Mouse (Mus musculus): ENCODE measurements at regions not wholly inside any gene's neighbourhood (a gene's known extent, or its start where the extent isn't known, plus 50 kb on each side); places are given as distances from the start of the nearest gene placed in this dataset.
A peak's percentile ranks its signal among the peaks of the same experiment; 100 is the strongest.

DNA sequence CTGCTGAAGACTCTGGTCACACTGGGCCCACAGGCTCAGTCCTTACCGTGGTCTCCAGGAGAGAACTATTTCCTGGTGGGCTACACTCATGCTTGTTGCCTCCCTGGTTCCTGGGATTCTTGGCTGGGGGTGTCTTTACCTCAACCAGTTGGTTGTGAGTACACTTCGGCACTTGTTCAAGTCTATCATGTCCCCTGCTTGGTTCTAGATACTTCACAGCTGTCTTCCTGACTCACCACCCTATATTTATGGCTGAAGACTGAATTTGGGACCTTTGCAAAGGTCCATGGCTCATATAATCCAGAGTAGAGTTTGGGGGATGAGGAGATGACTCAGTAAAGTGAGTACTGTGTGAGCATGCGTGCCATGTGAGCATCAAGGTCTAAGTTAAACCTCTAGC, 245.0 kb upstream of the Habp2 start:
- no peak for DNase-seq

- DNase-seq: no peak
These were observed 240.1 kb upstream of the Habp2 start for GRCm38 (mm10) chr19:56046784-56047390.

DNA sequence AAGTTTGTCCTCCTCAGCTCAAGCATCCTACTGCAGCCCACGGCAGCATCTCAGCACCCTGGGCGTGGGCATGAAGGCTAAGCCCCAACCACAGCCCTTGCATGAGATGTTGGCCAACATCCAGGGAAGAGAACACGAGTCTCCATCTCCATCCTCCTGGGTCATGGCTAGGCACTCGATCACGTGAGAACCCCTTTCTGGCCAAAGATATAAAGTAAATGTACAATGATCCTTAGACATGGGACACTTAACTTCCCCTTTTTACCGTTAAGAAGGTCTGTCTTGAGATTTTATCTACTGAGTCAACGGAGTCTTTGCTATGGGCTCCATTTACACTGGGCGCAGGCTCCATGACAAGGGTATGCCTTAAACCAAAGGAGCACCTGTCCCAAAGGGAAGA, 232.8 kb upstream of the Habp2 start:
- no peak for DNase-seq

- DNase-seq: no peak
These were observed 230.5 kb upstream of the Habp2 start for GRCm38 (mm10) chr19:56056397-56056796.

DNA sequence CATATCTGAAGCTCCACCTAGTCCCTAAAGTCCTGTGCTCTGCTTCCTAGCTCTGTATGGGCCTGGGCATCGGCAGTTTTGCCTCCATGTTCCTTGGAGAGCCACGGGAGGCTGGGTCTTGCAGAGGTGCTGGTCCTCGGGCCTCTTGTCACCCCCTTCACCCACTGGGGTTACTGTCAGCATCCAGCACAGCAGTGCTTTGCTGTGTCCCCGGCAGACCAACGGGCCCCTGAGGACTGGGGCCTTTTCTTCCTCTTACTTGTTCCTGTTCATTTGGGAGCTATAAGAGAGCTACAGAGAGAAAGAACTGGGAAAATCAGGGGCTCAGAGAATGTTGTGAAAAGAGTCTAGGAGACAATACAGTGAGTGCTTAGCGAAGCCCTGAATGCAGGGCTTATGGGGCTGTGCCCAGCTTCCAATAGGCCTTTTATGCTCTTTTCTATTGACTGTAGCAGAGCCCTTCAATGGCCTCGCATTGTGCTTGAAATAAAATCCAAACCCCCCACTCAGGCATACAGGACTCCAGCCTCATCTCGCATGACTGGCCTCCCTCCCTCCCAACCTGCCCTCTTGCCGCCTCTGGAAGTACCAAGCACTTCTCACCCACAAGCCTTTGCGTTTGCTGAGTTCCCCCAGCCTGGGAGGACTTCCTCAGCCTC, 224.9 kb upstream of the Habp2 start:
- peak; percentile 78 for DNase-seq

DNA sequence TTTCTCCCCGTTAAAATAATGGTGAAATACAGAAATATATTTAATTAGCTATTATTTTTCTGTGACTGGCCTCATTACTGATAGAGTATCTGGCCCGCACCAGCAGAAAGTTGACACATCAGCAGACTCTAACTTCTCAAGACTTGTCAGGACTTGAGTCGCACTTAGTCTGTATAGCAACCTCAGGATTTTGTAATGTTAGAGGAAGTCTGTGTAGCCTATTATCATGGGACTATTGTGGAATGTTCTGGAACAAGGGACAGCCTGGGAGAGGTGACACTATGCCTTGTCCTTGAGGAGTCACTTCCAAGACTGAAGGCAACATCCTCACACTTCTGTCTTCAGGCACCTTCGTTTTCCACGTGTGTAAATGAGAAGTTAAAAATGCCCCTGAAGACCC, 223.8 kb upstream of the Habp2 start:
- no peak for DNase-seq

GRCm38 (mm10) chr19:56065730-56066129, 221.2 kb upstream of the Habp2 start:
- no peak for DNase-seq

GRCm38 (mm10) chr19:56068165-56068564, 218.8 kb upstream of the Habp2 start:
- no peak for DNase-seq

DNA sequence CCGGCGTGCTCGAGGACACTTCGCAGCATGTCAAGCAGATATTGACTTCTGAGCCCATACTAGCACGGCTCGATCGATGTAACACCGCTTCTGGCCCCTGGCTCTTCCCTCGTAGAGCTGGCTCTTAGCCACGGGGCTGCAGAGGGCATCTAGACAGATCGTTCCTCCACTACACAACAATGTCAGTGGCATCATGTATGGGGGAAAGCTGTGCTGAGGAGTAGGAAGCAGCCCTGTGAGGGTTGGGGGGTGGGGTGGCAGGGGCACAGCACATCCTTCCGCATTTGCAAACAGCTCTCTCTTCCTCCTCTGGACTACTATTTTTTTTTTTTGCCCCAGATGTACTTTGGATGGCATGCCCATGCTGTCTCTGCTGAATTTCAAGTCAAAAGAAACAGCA, 218.1 kb upstream of the Habp2 start:
- no peak for DNase-seq

GRCm38 (mm10) chr19:56069266-56069665, 217.7 kb upstream of the Habp2 start:
- peak; percentile 41 for DNase-seq

GRCm38 (mm10) chr19:56071340-56071739, 215.6 kb upstream of the Habp2 start:
- DNase-seq: no peak

DNA sequence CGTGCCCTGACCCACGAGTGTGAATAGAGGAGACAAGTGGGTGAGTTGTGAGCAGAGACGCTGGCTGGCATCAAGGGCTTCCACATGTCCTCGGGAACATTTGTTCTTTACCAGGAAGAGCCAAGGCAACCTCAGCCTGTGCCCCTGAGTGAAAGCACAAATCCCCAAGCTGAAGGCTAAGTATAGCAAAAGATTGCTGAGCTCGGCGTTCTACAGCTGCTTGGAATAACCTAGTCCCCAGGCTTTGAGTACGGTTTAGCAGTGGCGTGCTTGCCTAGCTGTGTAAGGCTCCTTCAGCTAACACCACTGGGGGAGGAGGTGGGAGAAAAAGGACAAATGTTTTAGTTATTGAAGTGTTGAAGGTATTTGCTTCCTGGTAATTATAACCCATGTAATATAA, 210.8 kb upstream of the Habp2 start:
- DNase-seq: no peak

- DNase-seq: no peak
These were observed 209.4 kb upstream of the Habp2 start for GRCm38 (mm10) chr19:56077491-56077890.

DNA sequence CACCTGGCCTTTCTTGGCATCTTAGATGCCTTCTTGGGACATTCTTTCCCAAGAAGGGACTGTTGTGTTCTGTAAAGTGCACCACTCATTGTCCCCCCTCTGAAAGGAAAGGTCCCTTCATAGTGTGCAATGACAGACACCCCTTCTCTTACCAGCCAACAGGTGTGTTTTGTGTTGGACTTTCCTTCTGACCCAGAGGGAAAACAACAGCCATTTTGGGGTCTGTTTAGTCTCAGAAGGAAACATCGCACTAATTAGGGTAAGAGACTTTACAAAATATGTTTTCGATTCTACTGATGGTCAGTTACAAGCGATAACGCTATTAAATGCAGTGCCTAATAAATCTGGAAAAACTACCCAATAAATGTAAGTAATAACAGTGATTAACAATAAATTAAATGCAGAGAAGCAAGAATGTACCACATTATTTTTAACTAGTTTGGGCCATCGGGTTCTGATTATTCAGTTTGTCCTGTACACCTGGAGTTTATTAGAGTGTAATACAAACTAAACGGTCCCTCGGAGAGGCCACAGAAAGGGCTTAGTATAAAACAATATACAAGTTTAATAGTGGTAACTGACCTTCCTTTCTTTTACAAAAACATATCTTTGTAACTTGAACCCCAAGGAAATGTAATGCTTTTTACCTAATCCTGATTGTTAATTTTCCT, 200.4 kb upstream of the Habp2 start:
- peak; percentile 64 for DNase-seq

DNA sequence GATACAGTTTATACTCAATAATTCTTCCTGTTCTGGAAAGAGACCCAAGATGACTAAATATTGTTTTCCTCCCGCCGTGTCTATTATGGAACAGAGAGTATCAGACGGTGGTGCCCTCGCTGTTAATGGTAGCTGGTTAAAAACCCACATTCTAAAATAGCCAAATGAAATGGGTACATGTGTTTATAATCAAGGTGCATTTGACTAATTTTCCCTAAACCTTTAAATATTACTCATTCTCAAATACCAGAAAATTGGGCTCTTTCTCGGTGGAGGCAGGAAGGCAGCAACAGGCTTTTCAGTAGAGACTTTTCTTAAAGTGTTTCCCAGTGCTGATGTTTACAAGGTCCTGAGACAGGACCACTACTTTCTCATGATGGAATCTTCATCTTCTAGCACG, 199.8 kb upstream of the Habp2 start:
- no peak for DNase-seq

- DNase-seq: no peak
These were observed 197.1 kb upstream of the Habp2 start for GRCm38 (mm10) chr19:56089795-56090375.

DNA sequence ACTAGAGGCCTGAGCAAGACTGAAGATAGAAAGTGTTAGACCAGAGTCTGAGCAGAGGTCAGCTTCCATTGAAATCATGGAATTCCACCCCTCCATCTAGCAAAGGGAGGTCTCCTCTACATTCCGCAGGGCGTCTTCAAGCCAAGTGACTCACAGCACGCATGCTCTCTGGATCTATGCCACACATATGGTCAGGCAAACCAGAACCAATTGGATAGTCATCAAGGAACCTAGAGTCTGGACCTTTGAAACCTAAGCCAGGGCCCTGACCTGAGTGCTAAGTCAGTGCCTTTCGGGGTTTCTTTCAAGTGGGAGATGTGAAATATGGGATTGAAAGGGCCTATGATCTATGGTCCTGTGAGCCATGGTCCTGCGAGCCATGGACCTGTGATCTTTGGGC, 195.4 kb upstream of the Habp2 start:
- DNase-seq: no peak

DNA sequence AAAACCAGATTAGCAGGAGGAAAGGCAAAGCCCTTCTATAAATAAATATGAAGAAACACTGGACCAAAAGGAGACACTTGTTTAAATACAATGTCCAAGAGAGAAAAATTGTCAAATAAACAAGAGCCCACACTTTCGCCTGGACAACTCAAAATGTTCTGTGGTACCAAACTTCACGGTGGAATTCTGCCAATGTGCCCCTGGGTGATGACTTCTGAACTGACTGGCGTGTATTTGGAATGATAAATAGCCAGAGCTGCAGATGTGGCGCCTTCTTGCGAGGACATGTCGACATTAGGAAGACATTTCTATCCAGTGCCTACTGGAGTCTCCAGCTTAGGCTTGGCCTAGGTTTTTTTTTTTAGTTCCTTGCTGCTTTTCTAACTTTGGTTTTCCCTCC, 191.1 kb upstream of the Habp2 start:
- no peak for DNase-seq

- no peak for DNase-seq
These were observed 187.2 kb upstream of the Habp2 start for GRCm38 (mm10) chr19:56099725-56100124.

GRCm38 (mm10) chr19:56100131-56100872, 186.6 kb upstream of the Habp2 start:
- DNase-seq: no peak

DNA sequence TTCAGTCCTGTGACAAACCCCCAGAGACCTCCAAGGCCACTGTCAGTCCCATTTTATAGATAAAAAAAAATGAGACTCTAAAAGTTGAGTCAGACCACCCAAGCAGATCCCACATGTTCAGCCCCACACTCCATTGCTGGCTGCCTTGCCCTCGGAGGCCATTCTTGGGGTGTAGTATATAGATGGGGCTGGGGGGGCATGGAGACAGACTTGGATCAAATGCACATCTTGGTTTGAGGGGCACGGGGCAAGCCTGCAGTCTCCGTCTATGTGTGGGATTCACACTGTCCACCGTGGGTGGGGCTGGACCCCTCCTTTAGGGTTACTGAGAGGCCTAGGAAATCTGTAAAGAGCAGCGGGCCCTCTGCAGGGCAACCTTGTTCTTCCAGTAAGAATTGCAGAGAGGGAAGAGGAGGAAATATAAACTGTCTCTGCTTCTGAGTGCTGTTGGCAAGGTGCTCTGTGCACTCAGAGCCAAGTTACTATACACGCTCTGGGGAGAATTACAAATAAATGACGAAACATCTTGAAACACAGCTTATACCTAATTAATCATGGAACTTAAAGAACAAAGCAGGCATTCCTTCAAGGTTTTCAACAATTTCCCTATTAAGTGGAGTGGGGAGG, 184.4 kb upstream of the Habp2 start:
- no peak for DNase-seq

- peak; percentile 56 for DNase-seq
These were observed 181.9 kb upstream of the Habp2 start for GRCm38 (mm10) chr19:56105073-56105451.

Measured in embryo, embryonic 11 days (tissue).